Mouse (Mus musculus) CD4-positive, CD25-positive, alpha-beta regulatory T cell, adult 4 months (primary cell): ENCODE data around the gene Nckap5. TPM values are rescaled to one million over a fixed set of nuclear protein-coding genes. Genes with fewer than 3 reads are reported as not detected.

Source experiments
- ATAC-seq: one replicate; pipeline ENCODE4 v1.8.0; 2017
- polyA plus RNA-seq, 2 experiments: library from polyadenylated mRNA; unstranded; fragments of 100-300 nt; shearing (Covaris generic); gene quantifications; one replicate each; pipeline ENCODE4 v1.2.1; 2017

Nckap5 gene
- polyA plus RNA-seq, 2 experiments from 2014 or later: 2.1 to 2.3 TPM

GRCm38 (mm10) chr1:126360111-126360510 is 470.5 kb downstream of the Nckap5 start:
- ATAC-seq: no peak

GRCm38 (mm10) chr1:126341806-126342205 is 488.8 kb downstream of the Nckap5 start:
- no peak for ATAC-seq

- no peak for ATAC-seq
Observed at GRCm38 (mm10) chr1:126339250-126339649, 491.3 kb downstream of the Nckap5 start.

DNA sequence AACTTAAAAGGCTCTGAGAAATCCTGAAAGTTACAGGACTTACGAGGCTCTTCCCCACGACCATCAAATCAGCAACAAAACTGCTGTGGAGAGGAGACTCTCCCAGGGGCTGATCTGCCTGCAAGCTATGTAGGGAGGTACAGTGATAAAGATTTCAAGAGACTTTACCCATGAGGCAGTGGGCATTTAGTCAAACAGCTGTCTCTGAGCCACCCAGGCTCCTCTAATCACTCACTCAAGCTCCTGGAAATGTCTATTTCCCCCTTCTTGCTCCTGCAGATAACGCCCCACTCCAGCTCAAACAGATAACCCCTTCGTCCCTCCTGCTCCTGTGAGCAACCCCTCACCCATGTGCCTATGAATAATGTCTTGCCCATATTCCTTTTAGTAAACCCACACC is 496.4 kb downstream of the Nckap5 start:
- ATAC-seq: no peak

DNA sequence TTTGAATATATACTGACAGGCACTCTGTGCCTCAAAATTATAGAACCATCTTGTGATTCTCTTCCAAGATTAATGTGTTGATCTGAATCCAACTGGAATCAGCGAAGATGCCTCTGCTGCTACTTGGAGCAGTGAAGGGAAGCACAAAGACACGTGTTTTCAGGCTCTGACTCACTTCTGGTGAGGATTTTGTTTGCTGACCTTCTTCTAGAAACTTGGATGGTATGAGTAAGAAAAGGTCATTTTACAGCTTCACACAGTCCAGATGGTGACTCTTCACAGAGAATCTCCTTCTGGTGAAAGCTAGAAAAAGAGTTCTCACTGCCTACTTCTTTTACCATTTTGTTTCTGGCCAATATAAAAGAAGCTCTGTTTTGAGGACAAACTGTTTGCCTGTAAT is 498.6 kb downstream of the Nckap5 start:
- ATAC-seq: no peak

DNA sequence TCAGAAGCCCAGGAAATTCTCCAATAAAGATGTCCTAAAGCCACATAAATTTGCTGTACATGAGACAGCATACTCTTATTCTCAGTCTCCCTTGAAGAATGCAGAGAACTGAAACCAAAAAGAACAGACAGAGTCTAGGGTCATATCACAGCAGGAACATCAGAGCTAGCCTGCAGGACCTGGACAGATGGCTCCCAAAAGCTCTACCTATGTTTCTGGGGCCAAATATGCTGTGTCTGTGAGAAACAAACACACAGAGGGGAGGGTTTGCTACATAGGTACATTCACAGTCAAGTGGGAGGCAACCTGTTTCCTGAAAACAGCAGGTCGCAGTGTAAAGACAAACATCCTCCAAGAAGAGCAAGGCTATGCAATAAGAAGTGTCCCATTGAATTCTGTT is 509.9 kb downstream of the Nckap5 start:
- ATAC-seq: no peak

GRCm38 (mm10) chr1:126317874-126318607 is 512.6 kb downstream of the Nckap5 start:
- ATAC-seq: no peak

DNA sequence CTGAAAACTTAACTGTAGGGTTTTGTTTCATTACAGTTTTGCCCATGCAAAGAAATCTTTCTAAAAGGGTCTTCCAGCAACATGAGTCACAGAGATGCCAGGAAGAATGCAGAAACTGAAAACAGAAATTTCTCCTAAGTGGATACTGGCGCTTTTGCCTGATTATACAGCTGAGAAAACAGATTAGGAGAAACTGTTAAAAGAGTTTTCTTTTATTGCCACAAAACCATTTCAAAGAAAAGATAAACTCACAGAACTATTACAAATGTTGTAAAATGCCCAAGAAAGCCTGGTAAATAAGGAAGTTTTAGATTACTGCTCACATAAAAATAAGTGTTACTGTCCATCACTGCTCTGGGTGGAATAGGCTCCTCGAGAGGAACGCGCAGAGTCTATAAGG is 513.3 kb downstream of the Nckap5 start:
- ATAC-seq: no peak

DNA sequence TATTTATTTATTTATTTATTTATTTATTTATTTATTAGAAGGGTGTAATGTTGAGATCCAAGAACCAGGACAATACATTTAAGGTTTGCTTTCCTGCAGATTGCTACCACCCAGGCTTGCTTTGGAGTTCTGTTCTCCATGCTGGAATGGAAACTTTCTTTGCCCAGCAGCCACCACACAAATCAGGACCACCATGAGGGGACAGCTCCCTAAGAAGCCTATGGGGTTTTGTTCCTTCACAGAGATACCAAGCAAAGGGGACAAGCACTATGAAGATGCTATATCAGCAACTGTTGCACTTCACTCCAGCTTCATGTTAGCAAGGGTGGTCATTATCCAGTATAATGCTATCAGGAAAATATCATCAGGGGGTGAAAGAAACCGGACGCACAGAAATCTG is 513.7 kb downstream of the Nckap5 start:
- ATAC-seq: no peak

DNA sequence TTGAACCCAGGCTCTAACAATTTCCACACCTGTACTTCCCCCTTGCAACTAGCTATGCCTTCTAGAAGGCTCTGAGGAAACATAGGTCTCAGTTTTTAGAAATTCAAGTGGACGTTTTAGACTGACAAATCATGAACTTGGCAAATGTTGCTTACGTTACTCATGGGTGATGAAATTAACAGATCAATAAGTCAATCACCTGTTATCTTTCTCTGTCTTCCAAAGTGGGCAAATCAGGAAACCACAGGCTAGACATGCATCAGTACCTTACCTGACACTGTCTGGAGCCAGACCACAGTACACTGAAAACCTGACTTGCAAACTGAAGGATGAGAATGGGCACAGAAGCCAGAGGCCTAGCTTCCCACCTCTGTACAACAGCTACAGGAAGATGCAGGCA is 529.5 kb downstream of the Nckap5 start:
- no peak for ATAC-seq

GRCm38 (mm10) chr1:126264931-126265330 is 565.7 kb downstream of the Nckap5 start:
- no peak for ATAC-seq

- no peak for ATAC-seq
Observed at GRCm38 (mm10) chr1:126254364-126254763, 576.2 kb downstream of the Nckap5 start.

DNA sequence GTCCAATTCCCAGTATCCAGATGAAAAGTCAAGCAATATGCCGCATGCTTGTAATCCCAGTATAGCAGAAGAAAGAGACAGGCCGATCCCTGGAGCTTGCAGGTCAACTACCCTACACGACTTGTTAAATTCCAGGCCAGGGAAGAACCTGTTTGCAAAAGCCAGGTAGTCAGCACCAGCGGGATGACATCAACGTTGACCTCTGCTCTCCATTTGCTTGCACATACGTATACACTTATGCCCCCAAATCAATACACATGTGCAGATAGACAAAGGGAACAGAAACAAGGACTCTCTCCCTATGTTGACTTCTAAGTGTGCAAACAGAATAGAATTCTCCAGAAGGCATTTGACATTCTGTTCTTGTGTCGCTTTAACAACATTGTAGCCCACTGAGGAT is 576.7 kb downstream of the Nckap5 start:
- no peak for ATAC-seq

DNA sequence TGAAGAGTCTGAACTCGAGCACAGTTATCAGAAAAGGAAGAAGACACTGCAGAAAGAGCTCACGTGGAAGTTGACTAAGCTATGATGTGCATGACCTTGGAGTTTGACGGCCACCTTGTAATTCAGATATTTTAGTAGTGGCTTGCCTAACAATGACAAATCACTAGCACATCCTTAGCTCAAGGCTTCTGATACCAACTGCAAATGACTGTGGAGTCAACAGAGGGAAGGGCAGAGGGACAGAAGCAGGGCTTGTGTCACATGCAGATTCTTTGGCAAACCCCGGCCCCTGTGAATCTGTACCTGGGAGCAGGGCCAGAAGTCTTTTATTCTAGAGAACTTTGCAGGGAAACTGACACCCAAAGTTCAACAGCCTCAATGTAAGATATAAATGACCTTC is 597.4 kb downstream of the Nckap5 start:
- no peak for ATAC-seq

DNA sequence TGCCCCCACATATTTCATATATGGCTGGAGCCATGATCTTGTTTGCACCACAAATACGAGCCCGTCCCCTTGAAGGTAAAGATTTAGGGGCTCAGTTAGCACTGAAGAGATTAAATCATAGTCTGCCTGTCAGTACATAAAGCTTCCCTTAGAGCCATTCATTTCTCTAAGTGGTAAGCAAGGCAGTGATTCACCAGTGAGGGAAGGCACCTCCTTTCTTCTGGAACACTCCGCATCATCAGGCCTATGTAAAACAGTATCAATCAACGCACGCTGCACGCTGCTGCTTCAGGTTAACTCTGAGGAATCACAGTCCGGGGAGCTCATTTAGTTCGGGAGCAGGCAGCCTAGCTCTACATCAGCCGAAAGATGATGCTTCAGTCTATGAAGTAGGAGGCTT is 599.4 kb downstream of the Nckap5 start:
- no peak for ATAC-seq

GRCm38 (mm10) chr1:126210212-126210611 is 620.4 kb downstream of the Nckap5 start:
- ATAC-seq: no peak

- ATAC-seq: no peak
Observed at GRCm38 (mm10) chr1:126209743-126210142, 620.9 kb downstream of the Nckap5 start.

GRCm38 (mm10) chr1:126209131-126209530 is 621.5 kb downstream of the Nckap5 start:
- ATAC-seq: no peak

DNA sequence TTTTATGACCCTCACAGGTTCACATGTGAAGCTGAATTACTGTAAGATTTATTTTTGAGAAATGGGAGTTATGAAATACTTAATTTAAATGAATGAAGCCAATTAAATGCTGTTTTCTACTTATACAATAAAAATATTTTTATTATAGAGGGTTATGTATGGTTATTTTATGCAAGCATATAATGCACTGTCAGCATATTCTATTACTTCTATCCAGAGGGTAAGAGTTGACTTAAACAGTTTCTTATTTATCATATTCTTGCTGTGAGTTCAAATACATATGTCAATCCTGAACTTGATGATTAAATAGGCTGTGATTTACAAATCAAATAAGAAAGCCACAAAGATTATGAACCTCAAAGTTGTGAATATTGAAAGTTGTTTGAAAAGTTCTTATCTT is 633.7 kb downstream of the Nckap5 start:
- ATAC-seq: no peak

DNA sequence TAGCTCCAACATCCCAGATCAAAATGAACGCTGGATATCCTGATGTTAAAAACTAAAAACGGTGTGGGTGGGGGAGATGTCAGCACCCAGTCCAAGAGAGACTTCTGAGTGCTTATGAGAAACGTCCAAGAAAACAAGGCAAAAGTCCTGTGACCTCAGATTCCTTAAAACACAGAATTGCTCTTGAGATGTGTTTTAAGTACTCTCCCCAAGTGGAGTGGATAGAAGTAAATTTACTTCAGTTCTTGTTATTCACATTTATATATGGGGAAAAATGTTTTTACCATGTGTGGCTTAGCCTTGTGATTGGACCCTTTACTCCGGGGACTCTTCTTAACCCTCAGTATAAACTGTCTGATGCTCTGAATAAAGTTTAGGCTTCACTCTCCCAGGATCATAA is 640.2 kb downstream of the Nckap5 start:
- no peak for ATAC-seq

- ATAC-seq: no peak
Observed at GRCm38 (mm10) chr1:126183751-126184150, 646.8 kb downstream of the Nckap5 start.

DNA sequence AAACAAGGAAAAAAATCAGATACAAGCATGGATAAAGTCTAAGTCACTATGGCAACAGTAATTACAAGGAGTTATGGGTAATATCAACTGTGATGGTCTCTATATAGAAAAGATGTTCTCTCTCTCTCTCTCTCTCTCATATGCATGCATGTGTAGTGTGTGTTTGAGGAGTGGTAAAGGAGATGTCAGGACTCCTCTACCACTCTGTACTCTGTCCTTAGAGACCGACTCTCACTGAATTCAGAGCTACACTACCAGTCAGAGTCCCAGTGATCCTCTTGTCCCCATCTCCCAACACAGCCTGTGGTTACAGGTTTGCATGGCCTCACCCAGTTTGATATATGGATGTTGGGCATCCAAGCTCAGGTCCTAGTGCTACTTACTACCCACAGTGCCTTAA is 662.0 kb downstream of the Nckap5 start:
- ATAC-seq: no peak

GRCm38 (mm10) chr1:126168131-126168530 is 662.5 kb downstream of the Nckap5 start:
- no peak for ATAC-seq

- no peak for ATAC-seq
Observed at GRCm38 (mm10) chr1:126167546-126167945, 663.1 kb downstream of the Nckap5 start.

DNA sequence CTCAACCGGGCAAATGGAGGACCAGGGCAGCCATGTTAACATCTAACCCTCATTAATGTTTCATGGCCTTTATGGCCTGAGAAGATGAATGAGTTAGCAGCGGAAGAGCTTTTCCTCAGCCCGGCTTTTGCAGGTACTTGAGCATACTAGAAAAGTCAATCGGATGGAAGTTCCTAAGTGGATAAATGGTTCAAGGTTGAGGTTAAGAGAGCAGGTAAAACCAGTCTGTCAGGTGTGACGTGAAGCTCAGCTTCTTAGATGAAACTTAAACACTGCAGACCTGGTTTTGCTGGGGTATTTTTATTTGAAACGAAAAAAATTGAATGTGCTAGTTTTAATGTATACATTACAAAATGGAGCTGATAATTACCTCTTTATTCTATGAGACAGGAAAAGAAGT is 671.3 kb downstream of the Nckap5 start:
- ATAC-seq: no peak
